ENCODE assay signal across 29 mouse cellular contexts in the genomic region with DNA sequence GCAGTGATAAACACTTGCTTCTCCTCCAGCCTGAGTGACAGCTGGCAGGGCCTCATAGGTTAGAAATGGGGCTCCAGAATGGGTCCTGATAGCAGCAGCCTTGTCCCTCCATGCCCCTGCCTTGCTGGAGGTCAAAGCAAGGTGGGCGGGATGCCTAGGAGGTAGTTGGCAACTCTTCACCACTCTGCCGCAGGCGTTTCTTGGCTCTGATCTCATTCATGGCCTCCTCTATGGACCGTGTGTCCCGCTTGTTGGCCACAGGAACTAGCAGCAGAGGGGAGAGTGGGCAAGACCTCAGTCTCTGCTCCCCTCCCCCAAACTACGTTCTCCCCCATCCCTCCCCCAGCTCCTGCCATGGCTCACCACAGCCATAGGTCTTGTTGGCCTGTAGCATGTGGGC. TPM values are rescaled to one million over a fixed set of nuclear protein-coding genes. Genes with fewer than 3 reads are reported as not detected.
DNase-seq lines count a peak whose midpoint lies in the region; ATAC-seq and TF ChIP-seq lines count a peak whose summit lies in the region.
"Had no signal": no experiment of that assay in that cellular context is flagged by ENCODE, and none has a peak within 500 bp of the region (broad histone marks: within the 10 kb centered on the region; RNA-seq: fewer than 3 reads in every experiment).

No protein-coding gene starts in this region.

- no peaks in the 10 kb centered on the region for H3K27me3 ChIP-seq in heart, embryonic 12.5 days (replicated peaks)
- H3K27me3 ChIP-seq in heart, postnatal 0 days (ENCODE audit: control insufficient read depth, insufficient read depth, low read length) = no peaks in the 10 kb centered on the region
- no peaks in the 10 kb centered on the region for H3K27me3 ChIP-seq in myocyte (ENCODE audit: control insufficient read depth, insufficient read depth, insufficient read length)
- H3K27me3 ChIP-seq in forebrain, embryonic 16.5 days (replicated peaks; ENCODE audit: control insufficient read depth, insufficient read depth, low read length) = no peaks in the 10 kb centered on the region
- H3K27me3 ChIP-seq: embryonic facial prominence, embryonic 12.5 days; hindbrain, embryonic 12.5 days; limb, embryonic 15.5 days; liver, embryonic 13.5 days; megakaryocyte, embryonic 14.5 days; midbrain, embryonic 12.5 days; neural tube, embryonic 13.5 days had no signal

- no peaks in the 10 kb centered on the region for H3K9me3 ChIP-seq in heart, embryonic 12.5 days (replicated peaks)
- no peaks in the 10 kb centered on the region for H3K9me3 ChIP-seq in heart, postnatal 0 days (replicated peaks; ENCODE audit: control insufficient read depth, low read length)
- H3K9me3 ChIP-seq in forebrain, embryonic 16.5 days (ENCODE audit: control insufficient read depth, low read length) = no peaks in the 10 kb centered on the region
- H3K9me3 ChIP-seq: embryonic facial prominence, embryonic 12.5 days; hindbrain, embryonic 12.5 days; limb, embryonic 10.5 days; limb, embryonic 15.5 days; liver, embryonic 13.5 days; megakaryocyte, embryonic 14.5 days; midbrain, embryonic 12.5 days; neural tube, embryonic 13.5 days had no signal

- H3K79me2 ChIP-seq in myocyte (ENCODE audit: control insufficient read depth, insufficient read depth) = peaks cover 38% of the 10 kb centered on the region

- H3K4me1 ChIP-seq in heart, embryonic 12.5 days (replicated peaks) = peaks cover 27% of the 10 kb centered on the region
- peaks cover 30% of the 10 kb centered on the region for H3K4me1 ChIP-seq in heart, postnatal 0 days (ENCODE audit: control insufficient read depth, insufficient read depth)
- H3K4me1 ChIP-seq in forebrain, embryonic 16.5 days (replicated peaks; ENCODE audit: control insufficient read depth, insufficient read depth, low read length) = peaks cover 11% of the 10 kb centered on the region

- peak; percentile 49 for TF ChIP-seq POLR2A in myocyte (IDR thresholded peaks at IDR 0.05; ENCODE audit: insufficient read length, low read depth)

- H3K4me3 ChIP-seq in heart, embryonic 12.5 days = no peak overlapping the region
- H3K4me3 ChIP-seq in heart, postnatal 0 days (ENCODE audit: low read depth, low read length) = no peak overlapping the region
- no peak overlapping the region for H3K4me3 ChIP-seq in myocyte
- no peak overlapping the region for H3K4me3 ChIP-seq in forebrain, embryonic 16.5 days (replicated peaks; ENCODE audit: low read length)
- H3K4me3 ChIP-seq: embryonic facial prominence, embryonic 12.5 days; hindbrain, embryonic 12.5 days; limb, embryonic 10.5 days; limb, embryonic 15.5 days; liver, embryonic 13.5 days; megakaryocyte, embryonic 14.5 days; midbrain, embryonic 12.5 days; neural tube, embryonic 13.5 days had no signal

- H3K4me2 ChIP-seq in heart, embryonic 12.5 days = no peak overlapping the region
- no peak overlapping the region for H3K4me2 ChIP-seq in heart, postnatal 0 days (ENCODE audit: low read depth, low read length)
- H3K4me2 ChIP-seq in myocyte (ENCODE audit: low read depth) = no peak overlapping the region
- no peak overlapping the region for H3K4me2 ChIP-seq in forebrain, embryonic 16.5 days (ENCODE audit: low read length)
- H3K4me2 ChIP-seq: embryonic facial prominence, embryonic 12.5 days; hindbrain, embryonic 12.5 days; limb, embryonic 15.5 days; liver, embryonic 13.5 days; midbrain, embryonic 12.5 days; neural tube, embryonic 13.5 days had no signal

- peak; percentile 53; the same call in 1 of the 2 replicates for TF ChIP-seq EP300 in heart, postnatal 0 days (IDR thresholded peaks at IDR 0.05; ENCODE audit: low read depth)

- WGBS in heart, embryonic 12.5 days = 87% methylated on average over 6 of the region's 6 CpGs
- WGBS in heart, postnatal 0 days = 40% methylated on average over 6 of the region's 6 CpGs
- WGBS in forebrain, embryonic 16.5 days = 88% methylated on average over 6 of the region's 6 CpGs

- no peak overlapping the region for H3ac ChIP-seq in myocyte (ENCODE audit: control insufficient read depth, insufficient read length)

- 0 out of 2 replicates have a peak overlapping the region, but pooled peaks have one; percentile 14 for H3K27ac ChIP-seq in heart, embryonic 12.5 days (ENCODE audit: poor library complexity, severe bottlenecking)
- peak overlapping the region; percentile 70 for H3K27ac ChIP-seq in heart, postnatal 0 days (ENCODE audit: low read depth)
- no peak overlapping the region for H3K27ac ChIP-seq in forebrain, embryonic 16.5 days (ENCODE audit: low read length)
- H3K27ac ChIP-seq: embryonic facial prominence, embryonic 12.5 days; hindbrain, embryonic 12.5 days; limb, embryonic 10.5 days; limb, embryonic 15.5 days; liver, embryonic 13.5 days; midbrain, embryonic 12.5 days; neural tube, embryonic 13.5 days had no signal

- H3K36me3 ChIP-seq in heart, embryonic 12.5 days = peaks cover 78% of the 10 kb centered on the region
- peaks cover 68% of the 10 kb centered on the region for H3K36me3 ChIP-seq in heart, postnatal 0 days (replicated peaks; ENCODE audit: control insufficient read depth, insufficient read depth, low read length)
- H3K36me3 ChIP-seq in myocyte (ENCODE audit: control insufficient read depth, insufficient read depth) = peaks cover 37% of the 10 kb centered on the region
- H3K36me3 ChIP-seq in forebrain, embryonic 16.5 days (ENCODE audit: control insufficient read depth, insufficient read depth) = peaks cover 26% of the 10 kb centered on the region

- peak; percentile 95 for DNase-seq in heart, adult 11 months
- DNase-seq in heart, adult 8-10 months (ENCODE audit: low spot score) = no peak
- DNase-seq in heart, postnatal 0 days (ENCODE audit: low spot score) = peak; percentile 59
- no peak for DNase-seq in thymus, postnatal 36 days
- DNase-seq: adrenal gland, postnatal 25 days; cerebellum, adult 11-12 months; embryo, embryonic 11 days; forebrain, postnatal 0 days; kidney, adult 9 months; kidney, postnatal 10 days; liver, embryonic 13.5 days; lung, adult 18-20 months; lung, postnatal 4 days; right cerebral cortex, postnatal 4 days; thymus, adult 2 months; thymus, postnatal 4 days had no signal

- TF ChIP-seq CTCF in heart, postnatal 0 days (IDR thresholded peaks at IDR 0.05; ENCODE audit: low read depth) = no peak

- no peak for ATAC-seq in heart, embryonic 12.5 days (ENCODE audit: insufficient number of reproducible peaks, low FRiP score)
- peak; percentile 21; the same call in 1 of the 2 replicates for ATAC-seq in heart, postnatal 0 days (ENCODE audit: insufficient read depth, low read depth)
- ATAC-seq in forebrain, embryonic 16.5 days = no peak
- ATAC-seq: CD4-positive, CD25-positive, alpha-beta regulatory T cell, adult 4 months; forebrain, postnatal 0 days; intestine, postnatal 0 days; lung, postnatal 0 days had no signal

- H3K9ac ChIP-seq in heart, embryonic 12.5 days = no peak overlapping the region
- H3K9ac ChIP-seq in heart, postnatal 0 days (replicated peaks; ENCODE audit: low read depth, low read length) = no peak overlapping the region
- no peak overlapping the region for H3K9ac ChIP-seq in forebrain, embryonic 16.5 days (replicated peaks; ENCODE audit: low read depth, low read length)
- H3K9ac ChIP-seq: embryonic facial prominence, embryonic 12.5 days; forebrain, postnatal 0 days; hindbrain, embryonic 12.5 days; limb, embryonic 15.5 days; liver, embryonic 13.5 days; midbrain, embryonic 12.5 days; neural tube, embryonic 13.5 days had no signal

TF ChIP-seq in myocyte, 11 proteins besides CTCF, POLR2A, EP300 and RAD21 (continues in another document):
- TF ChIP-seq SRF (IDR thresholded peaks at IDR 0.05; ENCODE audit: control insufficient read depth, insufficient read length, low read depth) = no peak

RNA-seq across cellular contexts. Expression of gene Spag7, which starts 5.3 kb away (rescaled TPM):
- total RNA-seq in heart, adult 8-10 months (2022) = 100 to 1,000 TPM in 1 of 4 experiments, 10 to 100 TPM in 3; 89.6 to 119 (median 95.7) TPM
- 164 and 170 TPM in 2 replicates for polyA plus RNA-seq in heart, embryonic 12.5 days (2016; fragmentation: Nextera tagmentation; extraction: Ambion mirVana)
- 42.0 and 53.9 TPM in 2 replicates for total RNA-seq in heart, postnatal 0 days (2014; rRNA removed; ENCODE audit: low replicate concordance)
- polyA plus RNA-seq in heart, postnatal 0 days (2015; fragmentation: Nextera tagmentation; extraction: Ambion mirVana) = 154 and 175 TPM in 2 replicates
- polyA plus RNA-seq in myocyte (2012; fragmentation: generic; extraction: Trizol) = 52.4 TPM
- polyA plus RNA-seq in forebrain, embryonic 16.5 days (2015; fragmentation: Nextera tagmentation; extraction: Ambion mirVana) = 119 and 146 TPM in 2 replicates

RNA-seq across cellular contexts. Expression of gene Eno3, which starts 7.0 kb away (rescaled TPM):
- 1,000 to 10,000 TPM; 1,693 to 1,917 (median 1,770) TPM for total RNA-seq in heart, adult 8-10 months (2022)
- polyA plus RNA-seq in heart, embryonic 12.5 days (2016; fragmentation: Nextera tagmentation; extraction: Ambion mirVana) = 238 and 239 TPM in 2 replicates
- 1,315 and 1,376 TPM in 2 replicates for total RNA-seq in heart, postnatal 0 days (2014; rRNA removed; ENCODE audit: low replicate concordance)
- polyA plus RNA-seq in heart, postnatal 0 days (2015; fragmentation: Nextera tagmentation; extraction: Ambion mirVana) = 1,204 and 1,224 TPM in 2 replicates
- polyA plus RNA-seq in myocyte (2012; fragmentation: generic; extraction: Trizol) = 1,792 TPM
- 6.5 and 8.2 TPM in 2 replicates for polyA plus RNA-seq in forebrain, embryonic 16.5 days (2015; fragmentation: Nextera tagmentation; extraction: Ambion mirVana)

RNA-seq across cellular contexts. Expression of gene Pfn1, which starts 9.5 kb away (rescaled TPM):
- total RNA-seq in heart, adult 8-10 months (2022) = 100 to 1,000 TPM; 243 to 295 (median 274) TPM
- 1,661 and 1,678 TPM in 2 replicates for polyA plus RNA-seq in heart, embryonic 12.5 days (2016; fragmentation: Nextera tagmentation; extraction: Ambion mirVana)
- 924 and 959 TPM in 2 replicates for total RNA-seq in heart, postnatal 0 days (2014; rRNA removed; ENCODE audit: low replicate concordance)
- 903 and 932 TPM in 2 replicates for polyA plus RNA-seq in heart, postnatal 0 days (2015; fragmentation: Nextera tagmentation; extraction: Ambion mirVana)
- polyA plus RNA-seq in myocyte (2012; fragmentation: generic; extraction: Trizol) = 2,636 TPM
- polyA plus RNA-seq in forebrain, embryonic 16.5 days (2015; fragmentation: Nextera tagmentation; extraction: Ambion mirVana) = 642 and 656 TPM in 2 replicates

RNA-seq across cellular contexts. Expression of gene Slc25a11, which starts 16.7 kb away (rescaled TPM):
- 100 to 1,000 TPM; 640 to 724 (median 656) TPM for total RNA-seq in heart, adult 8-10 months (2022)
- 227 and 229 TPM in 2 replicates for polyA plus RNA-seq in heart, embryonic 12.5 days (2016; fragmentation: Nextera tagmentation; extraction: Ambion mirVana)
- total RNA-seq in heart, postnatal 0 days (2014; rRNA removed; ENCODE audit: low replicate concordance) = 530 and 532 TPM in 2 replicates
- polyA plus RNA-seq in heart, postnatal 0 days (2015; fragmentation: Nextera tagmentation; extraction: Ambion mirVana) = 446 and 451 TPM in 2 replicates
- polyA plus RNA-seq in myocyte (2012; fragmentation: generic; extraction: Trizol) = 165 TPM
- polyA plus RNA-seq in forebrain, embryonic 16.5 days (2015; fragmentation: Nextera tagmentation; extraction: Ambion mirVana) = 159 and 174 TPM in 2 replicates

RNA-seq across cellular contexts. Expression of gene Rnf167, which starts 16.9 kb away (rescaled TPM):
- 10 to 100 TPM; 53.0 to 67.3 (median 58.7) TPM for total RNA-seq in heart, adult 8-10 months (2022)
- 67.4 and 70.1 TPM in 2 replicates for polyA plus RNA-seq in heart, embryonic 12.5 days (2016; fragmentation: Nextera tagmentation; extraction: Ambion mirVana)
- total RNA-seq in heart, postnatal 0 days (2014; rRNA removed; ENCODE audit: low replicate concordance) = 48.3 and 66.3 TPM in 2 replicates
- 61.8 and 62.5 TPM in 2 replicates for polyA plus RNA-seq in heart, postnatal 0 days (2015; fragmentation: Nextera tagmentation; extraction: Ambion mirVana)
- 16.7 TPM for polyA plus RNA-seq in myocyte (2012; fragmentation: generic; extraction: Trizol)
- polyA plus RNA-seq in forebrain, embryonic 16.5 days (2015; fragmentation: Nextera tagmentation; extraction: Ambion mirVana) = 133 and 135 TPM in 2 replicates

Comparison
In these comparisons a context has a peak if more than half of its experiments do, and no peak if none do; other contexts are left out.
1. DNase-seq: peak in heart, adult 11 months (single experiment) and heart, postnatal 0 days (single experiment); none in heart, adult 8-10 months (single experiment) and thymus, postnatal 36 days (0 of 2).
2. RNA of gene Eno3, which starts 7.0 kb away (polyA plus RNA-seq): 1,792 TPM in myocyte (single experiment), 1,204 to 1,224 TPM in heart, postnatal 0 days and 238 to 239 TPM in heart, embryonic 12.5 days; 6.5 to 8.2 TPM in forebrain, embryonic 16.5 days; every median in the first group is over 10 times any median in the second.